Mouse (Mus musculus) kidney, adult 8-10 months (tissue): ENCODE data around the gene Slc37a4.
"Not testable (repeated sequence)": the region's sequence is repeated elsewhere in the genome, so short reads cannot be mapped to it uniquely, and the experiment has no call there.

ENCODE experiments used
- DNase-seq, 2 experiments: peaks; one replicate each; pipeline ENCODE4 v3.0.0; 2022

Slc37a4 gene

GRCm38 (mm10) chr9:44399114-44399794 is 2.6 kb downstream of the Slc37a4 start:
- no peak for DNase-seq

GRCm38 (mm10) chr9:44399795-44400114 is 3.1 kb downstream of the Slc37a4 start:
- peak in 1 of 2 experiments; percentile 67 for DNase-seq

DNA sequence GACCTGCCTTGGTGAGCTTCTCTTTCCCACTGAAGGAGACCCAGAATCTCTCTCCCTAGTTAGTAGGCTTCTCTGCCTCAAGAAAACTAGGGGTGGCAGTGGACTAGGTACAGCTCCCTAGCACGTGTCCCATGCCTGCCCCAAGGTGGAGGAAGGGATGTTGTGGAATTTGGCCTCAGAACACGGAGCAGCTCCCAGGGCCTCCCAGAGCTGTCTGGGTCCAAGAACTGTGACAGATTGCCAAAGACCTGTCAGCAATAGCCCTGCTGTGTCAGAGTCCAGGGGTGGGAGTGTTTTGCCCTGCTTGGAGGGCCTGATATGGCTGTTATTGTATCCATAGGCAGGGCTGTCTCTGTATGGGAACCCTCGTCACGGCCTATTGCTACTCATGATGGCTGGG is 4.4 kb downstream of the Slc37a4 start:
- peak; percentile 87 to 91 for DNase-seq

GRCm38 (mm10) chr9:44405011-44405410 is 8.4 kb downstream of the Slc37a4 start:
- no peak for DNase-seq

DNA sequence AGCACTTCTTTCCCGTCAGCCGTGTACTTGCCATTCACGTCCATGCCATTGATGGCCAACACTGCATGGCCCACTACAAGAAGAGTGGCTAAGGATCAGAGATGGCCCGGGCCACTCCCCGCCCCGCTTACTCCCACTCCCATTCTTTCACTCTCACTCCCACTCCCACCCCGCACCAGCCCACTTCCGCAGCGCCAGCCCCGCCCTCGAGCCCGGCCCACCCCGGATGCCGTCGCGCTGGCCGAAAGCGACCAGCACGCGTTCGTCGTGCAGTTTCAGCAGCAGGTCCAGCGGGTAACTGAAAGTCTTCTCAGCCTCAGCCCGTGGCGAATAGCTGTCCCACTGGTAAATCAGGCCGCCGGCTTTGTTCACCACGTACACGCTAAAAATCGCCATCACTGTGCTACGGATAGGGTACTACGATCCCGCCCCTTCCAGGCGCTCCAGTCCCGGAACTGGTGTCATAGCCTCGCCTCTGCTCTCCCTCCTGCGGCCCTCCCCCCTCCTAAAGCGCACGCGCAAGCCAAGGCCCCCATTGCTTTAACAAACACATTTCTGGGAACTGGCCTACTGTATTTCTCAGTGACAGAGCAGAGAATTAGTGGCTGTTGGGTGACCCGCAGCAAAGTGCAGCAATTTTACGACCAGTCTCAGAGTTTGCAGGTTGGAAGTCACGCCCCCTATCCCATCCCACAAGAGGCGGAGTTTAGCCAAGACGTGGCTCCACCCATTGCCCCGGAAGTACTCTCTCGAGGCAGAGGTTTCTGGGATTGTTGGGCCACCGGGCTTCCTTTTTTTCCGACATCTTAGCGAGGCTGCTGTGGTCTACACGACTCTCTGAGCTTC is 10.5 kb downstream of the Slc37a4 start, which contains the start of the genes Rps25 and Trappc4:
TSS of gene Rps25 (plus strand) at position 234 of the 846 bp plus-strand sequence.
TSS of gene Trappc4 (minus strand) at position 695 of the 846 bp plus-strand sequence.
- peak; percentile 91 to 93 for DNase-seq

DNA sequence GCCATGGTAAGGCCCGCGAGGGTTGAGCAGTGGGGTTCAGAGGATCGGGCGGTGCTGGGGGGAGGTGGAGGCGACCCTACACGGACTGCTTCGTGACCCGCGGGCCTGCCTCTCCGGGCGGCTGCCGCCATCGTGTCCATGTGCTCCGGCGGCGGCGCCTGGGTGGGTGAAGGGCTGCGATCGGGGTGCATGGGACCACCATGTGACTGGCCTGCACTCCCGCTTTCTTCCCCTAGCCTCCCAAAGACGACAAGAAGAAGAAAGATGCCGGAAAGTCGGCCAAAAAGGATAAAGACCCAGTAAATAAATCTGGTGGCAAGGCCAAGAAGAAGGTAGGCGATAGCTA is 11.1 kb downstream of the Slc37a4 start:
- no peak for DNase-seq

DNA sequence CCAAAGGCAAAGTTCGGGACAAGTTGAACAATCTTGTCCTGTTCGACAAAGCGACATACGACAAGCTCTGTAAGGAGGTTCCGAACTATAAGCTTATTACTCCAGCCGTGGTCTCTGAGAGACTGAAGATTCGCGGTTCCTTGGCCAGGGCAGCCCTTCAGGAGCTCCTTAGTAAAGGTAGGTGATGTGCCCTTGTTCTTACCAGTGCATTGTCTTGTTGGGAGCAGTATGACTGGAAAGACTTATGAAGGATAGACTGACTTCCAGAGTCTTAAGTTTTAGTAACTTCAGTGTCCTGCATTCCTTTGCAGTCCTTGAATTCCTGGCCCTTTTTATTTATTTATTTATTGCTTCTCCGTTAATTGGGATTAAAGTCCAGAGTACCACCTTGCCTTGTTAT is 12.0 kb downstream of the Slc37a4 start:
- not testable (repeated sequence) for DNase-seq

GRCm38 (mm10) chr9:44410647-44411336 is 14.1 kb downstream of the Slc37a4 start:
- DNase-seq: no peak

DNA sequence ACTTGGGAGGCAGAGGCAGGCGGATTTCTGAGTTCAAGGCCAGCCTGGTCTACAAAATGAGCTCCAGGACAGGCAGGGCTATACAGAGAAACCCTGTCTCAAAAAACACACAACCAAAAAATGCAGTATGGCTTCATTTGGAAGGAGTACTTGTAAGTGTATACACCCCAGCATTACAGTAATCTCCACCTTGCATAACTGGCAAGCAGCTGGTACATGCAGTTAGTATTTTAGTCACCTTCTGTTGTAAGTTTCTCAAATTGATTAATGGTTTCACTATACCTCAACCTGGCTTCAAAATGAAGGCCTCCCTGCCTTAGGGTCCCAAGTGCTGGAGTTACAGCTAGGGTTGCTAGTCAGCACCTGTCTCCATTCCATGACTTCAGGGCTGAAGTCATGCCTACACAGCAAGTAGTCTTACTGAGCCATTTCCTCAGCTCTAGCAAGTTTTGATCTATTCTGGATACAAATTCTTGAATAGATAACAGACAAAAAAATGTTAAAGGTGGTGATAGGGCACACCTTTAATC is 15.0 kb downstream of the Slc37a4 start:
- DNase-seq: no peak

- no peak for DNase-seq
Observed at GRCm38 (mm10) chr9:44412306-44412705, 15.7 kb downstream of the Slc37a4 start.

- no peak for DNase-seq
Observed at GRCm38 (mm10) chr9:44412781-44413180, 16.1 kb downstream of the Slc37a4 start.

DNA sequence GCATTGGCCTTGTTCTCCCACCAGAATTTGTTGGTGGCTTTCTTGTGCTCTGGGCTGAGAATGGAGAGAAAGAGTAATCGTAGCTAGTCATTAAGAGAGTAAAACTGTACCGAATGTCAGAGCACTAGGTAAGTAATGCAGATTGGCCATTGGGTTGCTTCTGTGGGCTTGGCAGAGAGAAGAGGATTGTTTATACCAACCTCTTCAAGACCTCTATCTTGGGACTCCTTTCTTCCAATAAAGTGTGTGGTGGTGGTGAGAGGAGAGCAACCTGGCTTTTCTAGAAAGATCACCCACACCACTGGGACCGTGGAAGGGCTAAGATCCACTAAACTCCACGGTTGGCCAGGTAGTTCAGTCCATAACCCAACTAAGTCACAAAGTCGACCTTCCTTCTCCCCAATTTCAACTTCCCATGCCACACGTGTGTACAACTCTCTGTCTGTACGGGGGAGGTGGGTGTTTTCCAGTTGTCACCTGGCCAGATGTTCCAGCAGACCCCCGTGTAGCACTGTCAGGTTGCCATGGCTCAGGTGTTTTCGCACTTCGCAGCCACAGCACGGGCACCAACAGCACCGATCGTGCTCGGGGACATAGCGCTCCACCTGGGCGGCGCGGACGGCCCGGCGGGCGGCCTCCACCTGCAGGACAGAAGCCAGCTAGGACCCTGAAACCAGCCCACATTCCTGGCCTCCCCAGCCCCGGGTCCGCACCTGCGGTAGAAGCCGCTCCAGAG is 20.7 kb downstream of the Slc37a4 start:
- DNase-seq: no peak

DNA sequence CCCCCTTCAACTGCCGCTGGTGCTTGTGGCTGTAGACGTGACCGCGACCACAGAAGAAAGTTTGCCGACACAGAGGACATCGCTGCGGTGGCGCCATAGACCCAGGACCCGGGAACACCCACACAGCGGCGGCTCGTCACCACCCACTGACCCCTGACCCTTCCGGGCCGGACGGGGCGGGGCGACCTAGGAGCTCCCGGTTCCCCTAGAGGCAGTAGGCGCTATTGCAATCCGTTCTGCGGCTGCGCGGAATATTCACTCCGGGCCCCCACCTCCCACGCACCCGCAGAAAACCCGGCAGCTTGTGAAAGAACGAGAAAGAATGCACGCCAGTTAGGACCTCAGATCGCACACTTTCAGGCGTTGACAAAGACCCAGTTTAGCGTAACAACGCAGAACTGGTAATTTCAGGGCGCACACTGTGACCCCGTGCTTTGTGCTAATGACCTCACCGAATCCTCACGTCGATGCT is 21.3 kb downstream of the Slc37a4 start:
- peak; percentile 91 to 95 for DNase-seq

DNA sequence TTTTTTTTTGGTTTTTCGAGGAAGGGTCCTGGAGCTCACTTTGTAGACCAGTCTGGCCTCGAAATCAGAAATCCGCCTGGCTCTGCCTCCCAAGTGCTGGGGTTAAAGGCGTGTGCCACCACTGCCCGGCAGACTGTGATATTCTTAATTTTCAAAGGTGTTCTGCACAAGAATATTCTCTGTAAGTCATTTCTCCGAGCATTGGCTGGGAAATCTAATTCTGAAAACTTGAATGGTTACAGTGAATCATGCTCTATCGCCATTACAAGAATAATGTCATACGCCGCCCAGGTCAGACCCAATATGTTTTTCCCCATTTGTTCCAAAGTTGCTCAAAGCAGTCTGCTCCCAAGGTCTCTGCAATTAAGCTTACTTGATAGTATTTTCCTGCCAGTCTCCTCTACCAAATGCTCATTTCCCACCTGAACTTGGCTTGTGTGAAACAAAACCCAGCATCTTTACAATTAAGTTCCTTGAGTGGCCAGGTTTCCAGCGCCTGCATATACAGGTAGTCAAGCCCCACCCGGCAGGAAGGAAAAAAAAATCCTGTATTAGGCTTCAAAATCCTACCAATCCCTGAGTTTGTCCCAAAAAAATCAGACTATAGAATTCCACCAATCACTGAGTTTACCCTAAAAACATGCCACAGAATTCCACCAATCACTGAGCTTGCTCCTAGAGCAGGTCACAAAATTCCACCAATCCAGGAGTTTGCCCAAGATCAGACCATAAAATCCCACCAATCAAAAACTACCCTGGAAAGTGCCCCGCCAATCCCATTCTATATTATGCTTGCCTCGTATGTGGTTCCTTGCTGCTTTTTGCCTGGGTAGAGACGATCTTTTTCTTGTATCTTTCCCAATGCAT is 22.1 kb downstream of the Slc37a4 start, which contains the start of gene Ccdc84:
TSS of gene Ccdc84 (minus strand) at position 51 of the 867 bp plus-strand sequence.
- DNase-seq: no peak

- not testable (repeated sequence) for DNase-seq
Observed at GRCm38 (mm10) chr9:44419730-44420129, 23.1 kb downstream of the Slc37a4 start.

- DNase-seq: no peak
Observed at GRCm38 (mm10) chr9:44420280-44420898, 23.7 kb downstream of the Slc37a4 start.

DNA sequence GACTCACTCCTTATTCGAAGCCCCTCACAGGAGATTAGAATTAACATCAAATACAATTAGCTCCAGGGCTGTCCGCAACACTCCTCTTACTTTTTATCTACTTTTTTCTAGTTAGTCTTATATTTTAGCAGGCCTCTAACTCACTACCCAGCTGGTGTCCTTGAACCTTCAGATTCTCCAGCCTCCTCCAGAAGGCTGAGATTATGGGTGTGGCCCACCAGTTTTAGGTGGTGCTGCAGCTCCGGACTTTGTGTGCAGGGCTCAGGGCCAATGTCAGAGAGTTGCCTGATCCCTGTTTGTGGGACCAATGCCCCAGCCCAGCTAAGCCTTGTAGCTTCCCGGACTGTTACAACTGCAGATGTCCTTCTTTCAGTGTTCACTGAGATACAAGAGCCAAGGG is 26.9 kb downstream of the Slc37a4 start:
- DNase-seq: no peak

DNA sequence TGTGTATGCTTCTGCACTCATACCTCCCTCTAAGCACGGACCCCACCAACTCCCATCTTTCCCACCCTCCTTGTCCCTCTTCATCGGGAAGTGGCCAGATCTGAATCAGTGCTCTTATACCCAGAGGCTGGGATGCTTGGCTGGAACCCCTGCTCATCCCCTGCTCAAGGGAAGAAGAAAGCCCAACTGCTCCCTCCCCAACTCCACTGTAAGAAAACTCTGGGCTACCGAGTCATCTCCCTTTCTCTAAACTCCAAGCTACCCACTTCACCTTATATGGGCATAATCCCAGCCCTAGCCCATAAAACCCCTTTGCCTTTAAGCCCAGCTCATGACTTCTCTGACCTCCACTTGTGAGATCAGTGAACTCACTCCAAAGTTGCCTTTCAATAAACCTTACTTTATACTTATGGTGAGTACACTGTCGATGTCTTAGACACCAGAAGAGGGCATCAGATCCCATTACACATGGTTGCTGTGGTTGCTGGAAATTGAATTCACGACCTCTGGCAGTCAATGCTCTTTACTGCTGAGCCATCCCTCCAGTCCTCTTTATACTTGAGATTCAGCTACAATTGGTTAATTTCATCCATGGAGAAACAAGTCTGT is 36.0 kb downstream of the Slc37a4 start:
- no peak for DNase-seq

DNA sequence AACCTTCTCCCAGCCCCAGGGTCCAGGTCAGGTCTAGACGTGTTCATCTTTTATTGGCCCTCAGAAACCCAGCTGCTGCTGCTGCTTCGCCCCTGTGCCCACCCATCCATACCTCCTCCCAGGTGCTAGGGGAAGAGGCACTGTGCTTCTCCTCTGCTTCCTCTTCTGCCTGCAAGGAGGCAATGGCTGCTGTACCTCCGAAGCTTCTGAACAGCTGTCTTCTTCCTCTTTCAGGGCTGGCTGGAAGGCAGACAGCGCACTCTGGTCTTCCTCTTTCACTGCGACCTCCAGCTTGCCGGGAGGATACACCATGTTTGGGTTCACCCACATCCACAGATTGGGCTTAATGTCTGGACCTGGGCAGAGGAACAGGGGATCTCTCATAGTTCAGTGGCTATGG is 39.1 kb downstream of the Slc37a4 start:
- no peak for DNase-seq

GRCm38 (mm10) chr9:44440961-44441360 is 44.3 kb downstream of the Slc37a4 start, which contains the start of gene Foxr1:
Gene Foxr1 (minus strand): TSS chr9:44441136.
- no peak for DNase-seq
